Mouse (Mus musculus): ENCODE data around the gene Tmem92. TPM values are rescaled to one million over a fixed set of nuclear protein-coding genes. Genes with fewer than 3 reads are reported as not detected.

Tmem92 gene
- polyA plus RNA-seq, 1 experiment from 2014 or later: not detected

Other genes with a start within 250 kb of the Tmem92 start
- 2.0 and 3.2 TPM in 2 replicates for gene Rsad1, start 233.4 kb downstream of the Tmem92 start, polyA plus RNA-seq (2016; fragmentation: Nextera tagmentation; extraction: Ambion mirVana)
- 0.10 TPM in 1 of 2 replicates, not detected in the other for gene Chad, start 217.7 kb downstream of the Tmem92 start, polyA plus RNA-seq (2016; fragmentation: Nextera tagmentation; extraction: Ambion mirVana)
- gene Acsf2, start 180.8 kb downstream of the Tmem92 start, polyA plus RNA-seq (2016; fragmentation: Nextera tagmentation; extraction: Ambion mirVana): 1.1 and 1.2 TPM in 2 replicates
- gene Lrrc59, start 152.9 kb downstream of the Tmem92 start, polyA plus RNA-seq (2016; fragmentation: Nextera tagmentation; extraction: Ambion mirVana): 182 and 186 TPM in 2 replicates
- gene Mrpl27, start 128.9 kb downstream of the Tmem92 start, polyA plus RNA-seq (2016; fragmentation: Nextera tagmentation; extraction: Ambion mirVana): 89.1 and 95.3 TPM in 2 replicates
- gene Eme1, start 128.7 kb downstream of the Tmem92 start, polyA plus RNA-seq (2016; fragmentation: Nextera tagmentation; extraction: Ambion mirVana): 22.7 and 25.0 TPM in 2 replicates
- 7.0 and 7.1 TPM in 2 replicates for gene Xylt2, start 105.2 kb downstream of the Tmem92 start, polyA plus RNA-seq (2016; fragmentation: Nextera tagmentation; extraction: Ambion mirVana)
- gene Gm11541, start 78.2 kb downstream of the Tmem92 start, polyA plus RNA-seq (2016; fragmentation: Nextera tagmentation; extraction: Ambion mirVana): not detected in 2 replicates
- gene Cdc34b, start 40.9 kb downstream of the Tmem92 start, polyA plus RNA-seq (2016; fragmentation: Nextera tagmentation; extraction: Ambion mirVana): 0.11 TPM in 1 of 2 replicates, not detected in the other
- gene Col1a1, start 153.5 kb upstream of the Tmem92 start, polyA plus RNA-seq (2016; fragmentation: Nextera tagmentation; extraction: Ambion mirVana): 135 and 153 TPM in 2 replicates
- gene Hils1, start 184.9 kb upstream of the Tmem92 start, polyA plus RNA-seq (2016; fragmentation: Nextera tagmentation; extraction: Ambion mirVana): not detected in 2 replicates
- 0.17 TPM in 1 of 2 replicates, not detected in the other for gene Sgca, start 193.6 kb upstream of the Tmem92 start, polyA plus RNA-seq (2016; fragmentation: Nextera tagmentation; extraction: Ambion mirVana)
- gene Ppp1r9b, start 208.3 kb upstream of the Tmem92 start, polyA plus RNA-seq (2016; fragmentation: Nextera tagmentation; extraction: Ambion mirVana): 13.4 and 14.1 TPM in 2 replicates
- 53.8 and 56.7 TPM in 2 replicates for gene Samd14, start 227.2 kb upstream of the Tmem92 start, polyA plus RNA-seq (2016; fragmentation: Nextera tagmentation; extraction: Ambion mirVana)

All from liver, embryonic 12.5 days (tissue).